Mouse (Mus musculus) hindbrain, embryonic 15.5 days (tissue): ENCODE data around the gene Camta1. TPM values are rescaled to one million over a fixed set of nuclear protein-coding genes. Genes with fewer than 3 reads are reported as not detected.

Source experiments
- ATAC-seq: fragments of 200-750 bp; cut with Nextera tagmentation; 2 replicates; pipeline ENCODE4 v1.8.0; 2017; ENCODE audit warnings: low read depth, moderate number of reproducible peaks, moderate TSS enrichment; ENCODE audit not compliant: low FRiP score
- H3K27ac ChIP-seq: fragments of 300-500 bp; sonication (generic); replicated peaks from 2 replicates; pipeline ENCODE4 v1.5.1; 2015; ENCODE audit warnings: mild to moderate bottlenecking, inconsistent platforms
- H3K27me3 ChIP-seq: fragments of 300-500 bp; sonication (generic); 2 replicates; pipeline ENCODE4 v1.6.1; 2015; ENCODE audit warnings: control low read depth, inconsistent platforms
- H3K36me3 ChIP-seq: fragments of 300-500 bp; sonication (generic); 2 replicates; pipeline ENCODE4 v1.6.1; 2015; ENCODE audit warnings: control low read depth, inconsistent platforms
- H3K4me1 ChIP-seq: fragments of 300-500 bp; sonication (generic); replicated peaks from 2 replicates; pipeline ENCODE4 v1.6.1; 2015; ENCODE audit warnings: control low read depth, inconsistent platforms
- H3K4me2 ChIP-seq: fragments of 300-500 bp; sonication (generic); 2 replicates; pipeline ENCODE4 v1.6.1; 2015; ENCODE audit warnings: moderate library complexity, mild to moderate bottlenecking, inconsistent platforms
- H3K4me3 ChIP-seq: fragments of 300-500 bp; sonication (generic); 2 replicates; pipeline ENCODE4 v1.5.1; 2015; ENCODE audit warnings: mild to moderate bottlenecking, inconsistent platforms
- H3K9ac ChIP-seq: fragments of 300-500 bp; sonication (generic); 2 replicates; pipeline ENCODE4 v1.6.1; 2015; ENCODE audit warnings: inconsistent platforms
- H3K9me3 ChIP-seq: fragments of 300-500 bp; sonication (generic); 2 replicates; pipeline ENCODE4 v1.6.1; 2016; ENCODE audit warnings: control low read depth, inconsistent platforms
- WGBS: fragments of 180-500 bp; shearing (Covaris S2); methylation state at CpG from one replicate; pipeline ENCODE4 v1.1.7; 2015; 5-methylcytosine and 5-hydroxymethylcytosine counted together
- polyA plus RNA-seq: library from polyadenylated mRNA; unstranded; fragments of >200 nt; fragmentation: Nextera tagmentation; extraction: Ambion mirVana; gene quantifications from 2 replicates; pipeline ENCODE4 v1.2.1, GENCODE M21; 2015

Camta1 gene
- polyA plus RNA-seq, 1 experiment from 2014 or later = 150 TPM

- Histone ChIP-seq H3K36me3 (no peaks in the 10 kb centered on the region), H3K4me1 (peaks cover 7% of the 10 kb centered on the region; the same call in 1 of the 2 replicates), H3K27me3 (no peaks in the 10 kb centered on the region), H3K9ac (no peak overlapping the region), H3K4me3 (no peak overlapping the region), H3K27ac (no peak overlapping the region), H3K9me3 (no peaks in the 10 kb centered on the region), H3K4me2 (no peak overlapping the region)
- no peak for ATAC-seq
- 37% methylated on average over 13 of the region's 13 CpGs for WGBS
These were observed 37.0 kb upstream of the Camta1 start for GRCm38 (mm10) chr4:151898600-151899245.

- Histone ChIP-seq H3K9ac (no peak overlapping the region), H3K27me3 (no peaks in the 10 kb centered on the region), H3K4me2 (no peak overlapping the region), H3K27ac (no peak overlapping the region), H3K4me3 (no peak overlapping the region), H3K36me3 (no peaks in the 10 kb centered on the region), H3K4me1 (peaks cover 7% of the 10 kb centered on the region; the same call in 1 of the 2 replicates), H3K9me3 (no peaks in the 10 kb centered on the region)
- 64% methylated on average over 9 of the region's 9 CpGs for WGBS
- no peak for ATAC-seq
These were observed 35.5 kb upstream of the Camta1 start for GRCm38 (mm10) chr4:151897069-151897617.

GRCm38 (mm10) chr4:151895624-151896023 is 33.9 kb upstream of the Camta1 start:
- Histone ChIP-seq H3K9me3 (no peaks in the 10 kb centered on the region), H3K9ac (no peak overlapping the region)
- ATAC-seq = no peak

GRCm38 (mm10) chr4:151894926-151895325 is 33.2 kb upstream of the Camta1 start:
- no peak overlapping the region for H3K9ac ChIP-seq
- H3K9me3 ChIP-seq = no peaks in the 10 kb centered on the region
- H3K36me3 ChIP-seq = no peaks in the 10 kb centered on the region
- no peak overlapping the region for H3K27ac ChIP-seq
- no peak overlapping the region for H3K4me3 ChIP-seq
- ATAC-seq = no peak
- peaks cover 7% of the 10 kb centered on the region; the same call in 1 of the 2 replicates for H3K4me1 ChIP-seq
- H3K4me2 ChIP-seq = no peak overlapping the region
- 91% methylated on average over 12 of the region's 12 CpGs for WGBS
- H3K27me3 ChIP-seq = no peaks in the 10 kb centered on the region

More at GRCm38 (mm10) chr4:151895624-151896023, 33.9 kb upstream of the Camta1 start:
- Histone ChIP-seq H3K4me1 (peaks cover 7% of the 10 kb centered on the region; the same call in 1 of the 2 replicates), H3K4me3 (no peak overlapping the region), H3K27me3 (no peaks in the 10 kb centered on the region), H3K4me2 (no peak overlapping the region), H3K27ac (no peak overlapping the region), H3K36me3 (no peaks in the 10 kb centered on the region)
- 90% methylated on average over 7 of the region's 7 CpGs for WGBS

GRCm38 (mm10) chr4:151893241-151893640 is 31.6 kb upstream of the Camta1 start:
- Histone ChIP-seq H3K9me3 (no peaks in the 10 kb centered on the region), H3K9ac (no peak overlapping the region), H3K27me3 (no peaks in the 10 kb centered on the region), H3K4me3 (no peak overlapping the region), H3K36me3 (no peaks in the 10 kb centered on the region), H3K4me2 (no peak overlapping the region), H3K4me1 (no peaks in the 10 kb centered on the region), H3K27ac (no peak overlapping the region)
- no peak for ATAC-seq
- WGBS = 78% methylated on average over 6 of the region's 6 CpGs

- H3K4me1 ChIP-seq = peaks cover 1% of the 10 kb centered on the region; the same call in 1 of the 2 replicates
- no peak overlapping the region for H3K27ac ChIP-seq
- no peaks in the 10 kb centered on the region for H3K9me3 ChIP-seq
- H3K9ac ChIP-seq = no peak overlapping the region
- no peak for ATAC-seq
- no peak overlapping the region for H3K4me3 ChIP-seq
- WGBS = 91% methylated on average over 12 of the region's 12 CpGs
- H3K27me3 ChIP-seq = no peaks in the 10 kb centered on the region
- H3K4me2 ChIP-seq = no peak overlapping the region
- no peaks in the 10 kb centered on the region for H3K36me3 ChIP-seq
These were observed 19.9 kb upstream of the Camta1 start for GRCm38 (mm10) chr4:151881590-151881989.

GRCm38 (mm10) chr4:151880044-151880690 is 18.5 kb upstream of the Camta1 start:
- Histone ChIP-seq H3K9me3 (no peaks in the 10 kb centered on the region), H3K36me3 (no peaks in the 10 kb centered on the region), H3K4me1 (peaks cover 15% of the 10 kb centered on the region; the same call in 1 of the 2 replicates), H3K4me3 (no peak overlapping the region), H3K27me3 (no peaks in the 10 kb centered on the region), H3K9ac (no peak overlapping the region), H3K4me2 (no peak overlapping the region), H3K27ac (no peak overlapping the region)
- no peak for ATAC-seq
- 80% methylated on average over 5 of the region's 5 CpGs for WGBS

GRCm38 (mm10) chr4:151876400-151876799 is 14.7 kb upstream of the Camta1 start:
- Histone ChIP-seq H3K4me1 (peaks cover 15% of the 10 kb centered on the region; the same call in 1 of the 2 replicates), H3K27ac (0 out of 2 replicates have a peak overlapping the region, but pooled peaks have one; percentile 6), H3K4me3 (0 out of 2 replicates have a peak overlapping the region, but pooled peaks have one; percentile 13), H3K36me3 (no peaks in the 10 kb centered on the region), H3K27me3 (no peaks in the 10 kb centered on the region), H3K9ac (no peak overlapping the region), H3K9me3 (no peaks in the 10 kb centered on the region), H3K4me2 (peak overlapping the region; percentile 44)
- 47% methylated on average over 14 of the region's 14 CpGs for WGBS
- ATAC-seq = peak; percentile 54; the same call in 1 of the 2 replicates

GRCm38 (mm10) chr4:151863511-151863910 is 1.8 kb upstream of the Camta1 start:
- Histone ChIP-seq H3K4me3 (0 out of 2 replicates have a peak overlapping the region, but pooled peaks have one; percentile 66), H3K4me2 (peak overlapping the region; percentile 87), H3K9ac (0 out of 2 replicates have a peak overlapping the region, but pooled peaks have one; percentile 55), H3K4me1 (peaks cover 28% of the 10 kb centered on the region), H3K27me3 (peaks cover 2% of the 10 kb centered on the region; the same call in 1 of the 2 replicates), H3K9me3 (no peaks in the 10 kb centered on the region), H3K36me3 (no peaks in the 10 kb centered on the region), H3K27ac (no peak overlapping the region)
- WGBS = 61% methylated on average over 9 of the region's 9 CpGs
- no peak for ATAC-seq

- Histone ChIP-seq H3K36me3 (no peaks in the 10 kb centered on the region), H3K27ac (peak overlapping the region; percentile 91), H3K4me1 (peaks cover 31% of the 10 kb centered on the region), H3K4me3 (peak overlapping the region; percentile 66), H3K4me2 (peak overlapping the region; percentile 95), H3K9me3 (no peaks in the 10 kb centered on the region), H3K9ac (peak overlapping the region; percentile 75), H3K27me3 (no peaks in the 10 kb centered on the region)
- WGBS = 1% methylated on average over 21 of the region's 58 CpGs
- no peak for ATAC-seq
These were observed 238 bp downstream of the Camta1 start for GRCm38 (mm10) chr4:151861471-151861805.

- 2% methylated on average over 52 of the region's 63 CpGs for WGBS
- H3K4me3 ChIP-seq = peak overlapping the region; percentile 66
- H3K27ac ChIP-seq = peak overlapping the region; percentile 91
- peak overlapping the region; percentile 75 for H3K9ac ChIP-seq
- no peaks in the 10 kb centered on the region for H3K9me3 ChIP-seq
- H3K4me2 ChIP-seq = peak overlapping the region; percentile 95
- peaks cover 31% of the 10 kb centered on the region for H3K4me1 ChIP-seq
- no peaks in the 10 kb centered on the region for H3K36me3 ChIP-seq
- ATAC-seq = no peak
- no peaks in the 10 kb centered on the region for H3K27me3 ChIP-seq
These were observed 990 bp downstream of the Camta1 start for GRCm38 (mm10) chr4:151860441-151861331.
